ENCODE assay signal across 12 mouse cellular contexts in genomic region chr14:31164067-31164466, GRCm38 (mm10). TPM values are rescaled to one million over a fixed set of nuclear protein-coding genes. Genes with fewer than 3 reads are reported as not detected.
DNase-seq lines count a peak whose midpoint lies in the region; ATAC-seq and TF ChIP-seq lines count a peak whose summit lies in the region.
"Had no signal": no experiment of that assay in that cellular context is flagged by ENCODE, and none has a peak within 500 bp of the region (broad histone marks: within the 10 kb centered on the region; RNA-seq: fewer than 3 reads in every experiment).

No protein-coding gene starts in this region.

- peaks cover 22% of the 10 kb centered on the region for H3K27me3 ChIP-seq in E14TG2a.4 (ENCODE audit: insufficient read depth, low read length)
- H3K27me3 ChIP-seq: intestine, embryonic 15.5 days had no signal

- peak; percentile 37 for ATAC-seq in cerebellum, adult (ENCODE audit: insufficient number of reproducible peaks, low FRiP score, low TSS enrichment)
- ATAC-seq: intestine, embryonic 15.5 days had no signal

- intact Hi-C loops in heart, postnatal 10 days (cut with DNase I) = loop anchor here (2.0 kb wide), 1 partner anchor 19 kb away; no protein-coding TSS in a partner anchor
- intact Hi-C loops in gastrocnemius, postnatal 14 days (cut with DNase I; ENCODE audit: low total_unique reads) = no loop called here

- H3K36me3 ChIP-seq in E14TG2a.4 (ENCODE audit: insufficient read depth, low read length) = no peaks in the 10 kb centered on the region
- H3K36me3 ChIP-seq: embryonic facial prominence, embryonic 10.5 days; intestine, embryonic 15.5 days had no signal

- DNase-seq in cerebellum, postnatal 4 days (ENCODE audit: low spot score in 2 of 2) = no peak
- DNase-seq in cerebellum, adult 8-10 months = peak; percentile 69
- peak; percentile 47 to 64 for DNase-seq in heart, postnatal 10 days
- DNase-seq in gastrocnemius, postnatal 14 days = no peak
- DNase-seq in ovary, adult 18-20 months (ENCODE audit: low spot score) = no peak
- DNase-seq in adrenal gland, postnatal 4 days (ENCODE audit: low spot score in 2 of 2) = no peak
- DNase-seq: kidney, postnatal 14 days; spleen, adult 18-20 months had no signal

- H3K4me1 ChIP-seq in E14TG2a.4 (replicated peaks; ENCODE audit: low read depth, low read length) = peaks cover 34% of the 10 kb centered on the region

- peak overlapping the region; percentile 14; the same call in 1 of the 2 replicates for H3K4me3 ChIP-seq in E14TG2a.4 (replicated peaks; ENCODE audit: low read length)
- H3K4me3 ChIP-seq: embryonic facial prominence, embryonic 10.5 days; intestine, embryonic 15.5 days had no signal

- no peaks in the 10 kb centered on the region for H3K9me3 ChIP-seq in E14TG2a.4 (ENCODE audit: low read length)
- H3K9me3 ChIP-seq: embryonic facial prominence, embryonic 10.5 days; intestine, embryonic 15.5 days had no signal

- TF ChIP-seq CTCF in E14TG2a.4 (conservative IDR thresholded peaks at IDR 0.05; ENCODE audit: low read length) = no peak

RNA-seq across cellular contexts. Expression of gene Stab1, which starts 4.4 kb away (rescaled TPM):
- 10 to 100 TPM; 77.3 to 78.9 TPM for total RNA-seq in heart, postnatal 10 days (2021)
- total RNA-seq in gastrocnemius, postnatal 14 days (2021) = 10 to 100 TPM; 29.8 to 40.4 TPM
- total RNA-seq in adrenal gland, postnatal 4 days (2021) = 100 to 1,000 TPM in 1 of 2 experiments, 10 to 100 TPM in 1; 94.1 to 101 TPM

RNA-seq across cellular contexts. Expression of gene Nt5dc2, which starts 33.2 kb away (rescaled TPM):
- total RNA-seq in heart, postnatal 10 days (2021) = 10 to 100 TPM; 53.1 to 57.7 TPM
- total RNA-seq in gastrocnemius, postnatal 14 days (2021) = 1 to 10 TPM; 6.8 to 8.1 TPM
- total RNA-seq in adrenal gland, postnatal 4 days (2021) = 10 to 100 TPM; 82.1 to 84.4 TPM

RNA-seq across cellular contexts. Expression of gene Smim4, which starts 35.3 kb away (rescaled TPM):
- total RNA-seq in heart, postnatal 10 days (2021) = 10 to 100 TPM; 92.2 to 93.5 TPM
- total RNA-seq in gastrocnemius, postnatal 14 days (2021) = 10 to 100 TPM; 32.2 to 43.1 TPM
- total RNA-seq in adrenal gland, postnatal 4 days (2021) = 10 to 100 TPM; 62.0 to 76.4 TPM

RNA-seq across cellular contexts. Expression of gene Tnnc1, which starts 44.0 kb away (rescaled TPM):
- 1,000 to 10,000 TPM; 5,439 to 5,458 TPM for total RNA-seq in heart, postnatal 10 days (2021)
- total RNA-seq in gastrocnemius, postnatal 14 days (2021) = 100 to 1,000 TPM; 273 to 573 TPM
- 10 to 100 TPM in 1 of 2 experiments, 1 to 10 TPM in 1; 5.0 to 13.9 TPM for total RNA-seq in adrenal gland, postnatal 4 days (2021)

RNA-seq across cellular contexts. Expression of gene Nisch, which starts 52.7 kb away (rescaled TPM):
- 100 to 1,000 TPM; 234 to 236 TPM for total RNA-seq in heart, postnatal 10 days (2021)
- total RNA-seq in gastrocnemius, postnatal 14 days (2021) = 100 to 1,000 TPM in 1 of 2 experiments, 10 to 100 TPM in 1; 93.2 to 102 TPM
- 100 to 1,000 TPM; 496 to 522 TPM for total RNA-seq in adrenal gland, postnatal 4 days (2021)

Comparison
In these comparisons a context has a peak if more than half of its experiments do, and no peak if none do; other contexts are left out.
1. DNase-seq: peak in cerebellum, adult 8-10 months (single experiment) and heart, postnatal 10 days (2 of 2); none in cerebellum, postnatal 4 days (0 of 2), gastrocnemius, postnatal 14 days (single experiment), ovary, adult 18-20 months (single experiment) and adrenal gland, postnatal 4 days (0 of 2).
2. RNA of gene Nt5dc2, which starts 33.2 kb away (total RNA-seq): 82.1 to 84.4 TPM in adrenal gland, postnatal 4 days and 53.1 to 57.7 TPM in heart, postnatal 10 days; 6.8 to 8.1 TPM in gastrocnemius, postnatal 14 days; every median in the first group is over 4 times any median in the second.